Mouse (Mus musculus): ENCODE data around the gene Lrrc8c.
A peak's percentile ranks its signal among the peaks of the same experiment; 100 is the strongest.

The Lrrc8c gene

GRCm38 (mm10) chr5:105547115-105547514 is 27.9 kb downstream of the Lrrc8c start:
- no peak for DNase-seq (ENCODE audit: low read depth in 1 of 2, low spot score in 2 of 2)

- DNase-seq (ENCODE audit: low read depth in 1 of 2, low spot score in 2 of 2): no peak
Measured at GRCm38 (mm10) chr5:105551808-105552207, 32.6 kb downstream of the Lrrc8c start.

DNA sequence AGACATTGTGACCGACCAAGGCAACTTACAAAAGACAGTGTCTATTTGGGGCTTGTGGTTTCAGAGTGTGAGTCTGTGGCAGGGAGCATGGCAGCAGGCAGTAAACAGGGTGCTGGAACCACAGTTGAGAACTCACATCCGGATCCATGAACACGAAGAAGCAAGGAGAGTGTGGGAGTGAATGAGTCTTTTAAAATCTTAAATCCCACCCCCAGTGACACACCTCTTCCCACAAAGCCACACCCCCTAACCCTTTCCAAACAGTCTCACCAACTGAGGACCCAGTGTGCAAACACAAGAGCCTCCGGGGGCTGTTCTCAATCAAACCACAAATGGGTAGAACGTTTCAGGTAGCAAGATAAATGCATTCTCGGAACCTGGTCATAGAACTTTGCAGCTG is 37.1 kb downstream of the Lrrc8c start:
- DNase-seq (ENCODE audit: low read depth in 1 of 2, low spot score in 2 of 2): no peak

GRCm38 (mm10) chr5:105557346-105557745 is 38.2 kb downstream of the Lrrc8c start:
- no peak for DNase-seq (ENCODE audit: low read depth in 1 of 2, low spot score in 2 of 2)

DNA sequence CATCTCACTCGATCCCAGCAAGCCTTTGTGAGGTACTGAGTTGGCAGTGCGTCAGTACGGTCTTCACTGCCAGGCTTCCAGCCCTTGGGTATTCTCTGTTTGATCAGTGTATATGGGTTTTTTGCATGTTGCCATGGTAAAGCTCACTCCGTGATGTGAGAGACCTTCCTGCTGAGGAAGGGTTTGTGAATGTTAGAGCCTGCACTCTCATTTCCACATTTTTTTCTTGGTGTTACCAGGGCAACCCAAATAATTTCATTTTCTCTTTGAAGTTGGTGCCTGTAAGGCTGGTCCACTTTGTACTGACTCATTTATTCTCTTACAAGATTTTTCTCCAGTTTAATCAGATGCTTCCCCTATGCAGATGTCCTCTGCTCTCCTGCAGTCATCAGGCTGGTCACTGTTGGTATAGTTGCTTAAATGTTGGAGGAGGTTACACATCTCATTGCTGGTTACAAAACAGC is 38.6 kb downstream of the Lrrc8c start:
- peak; percentile 34 to 50 for DNase-seq (ENCODE audit: low read depth in 1 of 2, low spot score in 2 of 2)

DNA sequence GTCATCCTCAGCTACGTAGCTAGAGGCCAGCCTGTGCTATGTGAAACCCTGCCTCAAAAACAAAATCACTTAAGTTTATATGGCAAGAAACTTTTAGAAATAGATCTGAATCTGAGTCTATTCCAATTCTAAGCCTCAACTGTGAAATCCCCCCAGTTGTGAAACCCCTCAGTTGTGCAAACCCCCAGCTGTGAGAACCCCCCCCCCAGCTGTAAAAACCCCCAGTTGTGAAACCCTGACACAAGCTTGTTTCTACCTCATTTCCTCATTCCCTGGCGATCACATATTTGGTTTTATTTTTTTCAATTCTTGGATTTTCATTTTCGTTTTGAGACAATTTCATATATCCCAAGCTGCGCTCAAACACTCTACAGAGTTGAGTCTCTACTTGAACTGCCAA is 39.3 kb downstream of the Lrrc8c start:
- peak in 1 of 2 experiments; percentile 25 for DNase-seq (ENCODE audit: low read depth in 1 of 2, low spot score in 2 of 2)

- no peak for DNase-seq (ENCODE audit: low read depth in 1 of 2, low spot score in 2 of 2)
Measured at GRCm38 (mm10) chr5:105561926-105562325, 42.7 kb downstream of the Lrrc8c start.

DNA sequence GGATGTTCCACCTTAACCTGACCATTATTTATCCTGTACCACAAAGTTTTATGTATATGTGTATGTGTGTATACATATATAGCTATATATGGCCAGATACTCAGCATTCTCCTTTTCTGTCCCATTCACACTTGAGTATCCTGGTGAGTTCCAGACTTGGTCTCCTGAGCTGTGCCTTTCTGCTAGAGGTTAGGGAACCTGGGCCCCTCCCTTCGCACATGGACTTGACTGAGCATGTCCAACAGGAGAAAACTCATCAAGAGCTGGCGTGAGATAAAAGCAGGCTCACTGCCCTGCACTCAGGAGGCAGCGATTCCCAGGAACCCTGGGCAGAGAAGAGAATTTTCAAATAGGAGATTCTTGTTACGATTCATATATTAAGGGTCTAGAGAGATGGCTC is 45.6 kb downstream of the Lrrc8c start:
- DNase-seq (ENCODE audit: low read depth in 1 of 2, low spot score in 2 of 2): no peak

DNA sequence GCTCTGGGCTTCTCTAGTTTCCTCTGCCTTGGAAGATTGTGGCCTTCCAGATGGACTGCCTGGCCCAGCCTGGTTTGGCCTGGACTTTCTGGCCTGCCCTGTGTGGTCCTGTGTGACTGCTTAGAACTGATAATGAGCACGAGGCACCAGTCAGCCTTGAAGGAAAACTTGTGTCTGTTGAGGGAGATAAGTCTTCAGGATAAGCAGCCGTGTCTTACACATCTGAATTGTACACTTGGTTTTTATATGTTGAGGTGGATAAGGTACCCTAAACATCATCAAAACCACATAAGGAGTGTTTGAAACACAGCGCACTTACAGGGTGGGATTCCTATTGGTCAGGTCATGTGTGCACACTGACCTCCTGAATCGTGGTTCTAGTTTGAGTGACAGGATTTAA is 46.6 kb downstream of the Lrrc8c start:
- DNase-seq (ENCODE audit: low read depth in 1 of 2, low spot score in 2 of 2): no peak

DNA sequence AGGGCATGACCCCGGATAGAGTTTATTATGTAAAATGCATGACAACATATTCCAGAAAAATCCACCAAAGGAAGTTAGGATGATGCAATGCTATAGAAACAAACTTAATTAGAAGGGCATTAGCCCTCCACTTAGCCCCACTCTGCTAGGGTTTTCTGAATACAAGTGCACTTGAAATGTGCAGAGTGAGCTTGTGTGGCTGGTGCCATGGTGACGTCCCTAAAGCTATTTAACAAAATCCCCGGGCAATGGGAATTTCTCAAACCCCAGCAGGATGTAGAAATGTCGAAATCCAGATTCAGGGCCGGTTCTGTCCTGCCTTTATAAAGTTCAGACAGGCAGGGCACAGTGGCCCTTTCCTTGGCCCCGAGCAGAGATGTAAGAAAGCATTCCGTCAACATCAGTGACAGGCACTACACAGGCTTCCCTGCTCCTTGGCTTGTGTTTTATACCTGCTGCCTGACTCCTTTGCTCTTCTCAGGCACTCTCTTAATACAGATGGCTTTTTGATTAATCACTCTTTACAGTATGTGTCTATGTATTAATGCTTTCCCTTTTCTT is 47.7 kb downstream of the Lrrc8c start:
- DNase-seq (ENCODE audit: low read depth in 1 of 2, low spot score in 2 of 2): no peak

DNA sequence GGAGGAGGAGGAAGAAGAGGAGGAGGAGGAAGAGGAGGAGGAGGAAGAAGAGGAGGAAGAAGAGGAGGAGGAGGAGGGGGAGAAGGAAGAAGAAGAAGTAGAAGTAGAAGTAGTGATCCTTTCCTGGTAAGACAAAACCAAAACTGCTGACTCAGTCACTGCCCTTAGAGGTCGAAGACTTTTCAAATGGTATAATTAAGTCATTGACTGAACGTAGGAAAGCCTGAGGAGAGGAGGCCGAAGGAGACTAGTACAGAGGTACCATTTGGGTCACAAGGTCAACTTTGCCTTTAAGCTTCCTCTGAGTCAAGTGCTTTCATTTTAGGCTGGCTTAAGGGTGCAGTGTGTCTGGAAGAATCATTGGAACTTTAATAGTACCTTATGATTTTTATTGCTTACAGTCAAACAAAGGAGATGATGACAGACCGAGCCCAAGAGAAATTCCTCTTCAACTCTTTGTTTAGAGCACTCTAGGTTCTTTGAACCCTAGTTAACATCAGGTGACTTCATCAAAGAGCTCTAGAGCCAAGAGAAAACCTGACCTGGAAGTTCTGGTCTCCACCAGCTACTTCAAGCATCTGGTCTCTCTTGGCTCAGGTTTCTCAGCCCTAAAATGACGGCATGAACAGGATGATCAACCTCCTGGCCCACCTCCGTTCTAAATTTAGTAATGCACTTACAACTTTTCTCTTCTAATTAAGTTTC is 49.0 kb downstream of the Lrrc8c start:
- DNase-seq (ENCODE audit: low read depth in 1 of 2, low spot score in 2 of 2): no peak

DNA sequence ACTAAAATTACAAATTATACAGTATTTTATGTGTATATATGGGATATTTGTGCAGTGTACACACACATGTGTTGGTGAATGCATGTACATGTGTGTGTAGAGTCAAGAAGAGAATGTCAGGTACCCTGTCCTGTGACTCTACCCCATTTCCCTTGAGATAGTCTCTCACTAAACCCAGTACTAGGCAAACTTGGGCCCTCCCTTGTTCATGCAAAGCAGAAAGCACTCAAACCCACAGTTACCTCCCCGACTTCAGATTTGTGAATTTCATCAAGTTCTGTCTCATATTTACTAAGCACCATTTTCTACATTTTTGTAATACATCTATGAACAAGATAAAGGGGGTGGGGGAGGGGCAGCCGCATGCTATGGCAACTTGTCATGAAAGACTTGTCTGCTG is 50.0 kb downstream of the Lrrc8c start:
- DNase-seq (ENCODE audit: low read depth in 1 of 2, low spot score in 2 of 2): no peak

DNA sequence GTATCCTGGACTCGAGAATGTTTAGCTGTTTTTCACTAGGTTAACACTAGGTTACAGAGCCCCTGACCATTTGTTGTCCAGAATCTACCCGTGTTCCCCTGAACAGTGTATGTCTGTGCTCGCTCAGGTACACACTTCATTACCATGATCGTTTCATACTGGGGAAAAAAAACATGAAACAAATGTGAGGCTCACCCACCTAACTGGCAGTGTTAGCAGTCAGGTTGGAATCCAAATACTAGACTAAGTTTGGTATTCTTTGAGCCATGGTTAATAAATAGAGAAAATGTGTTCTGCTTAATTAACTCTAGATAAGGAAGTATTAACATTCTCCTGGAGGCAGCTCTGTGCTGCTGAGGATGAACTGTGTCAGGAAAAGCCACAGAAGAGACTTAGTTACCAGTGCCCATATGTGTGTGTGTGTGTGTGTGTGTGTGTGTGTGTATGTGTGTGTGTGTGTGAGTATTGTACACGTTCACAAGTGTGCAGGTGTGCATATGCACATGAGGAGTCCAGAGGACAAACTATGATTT is 53.0 kb downstream of the Lrrc8c start:
- no peak for DNase-seq (ENCODE audit: low read depth in 1 of 2, low spot score in 2 of 2)

DNA sequence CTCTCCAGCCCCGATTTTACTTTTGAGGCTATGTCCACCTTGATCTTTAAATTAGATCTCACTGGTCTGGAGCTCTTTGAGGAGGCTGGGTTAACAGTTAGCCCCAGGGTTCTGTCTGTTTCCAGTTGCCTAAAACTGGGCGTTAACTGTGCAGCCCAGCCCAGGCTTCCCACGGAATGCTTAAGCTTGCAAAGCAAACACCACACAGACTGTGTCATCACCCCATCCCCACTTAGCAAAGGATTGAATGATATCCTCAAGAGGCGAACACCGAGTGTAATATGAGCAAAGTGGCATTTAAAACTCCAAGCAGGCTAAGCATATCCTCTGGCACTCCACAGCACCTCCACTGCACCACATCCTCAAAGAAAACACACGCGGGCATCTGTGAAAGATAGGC is 53.7 kb downstream of the Lrrc8c start:
- no peak for DNase-seq (ENCODE audit: low read depth in 1 of 2, low spot score in 2 of 2)

- no peak for DNase-seq (ENCODE audit: low read depth in 1 of 2, low spot score in 2 of 2)
Measured at GRCm38 (mm10) chr5:105574835-105575234, 55.6 kb downstream of the Lrrc8c start.

DNA sequence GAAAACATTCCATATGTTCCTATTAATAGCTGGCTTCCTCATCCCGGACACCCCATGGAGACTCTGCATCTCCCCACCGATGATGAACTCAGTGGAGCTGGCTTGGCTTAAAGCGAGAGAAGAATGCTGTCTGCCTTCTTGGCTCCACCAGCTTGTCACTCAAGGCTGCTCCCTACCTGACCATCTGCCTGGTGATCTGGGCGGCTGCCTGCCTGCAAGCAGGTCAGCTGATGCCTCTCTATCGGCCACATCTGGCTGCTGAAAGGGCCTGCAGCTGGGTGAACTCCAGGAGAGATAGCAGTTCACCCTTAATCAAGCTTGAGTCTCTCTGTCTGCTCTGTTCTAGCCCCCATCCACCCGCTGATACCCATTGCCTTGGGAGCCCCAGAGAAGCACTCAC is 56.7 kb downstream of the Lrrc8c start:
- no peak for DNase-seq (ENCODE audit: low read depth in 1 of 2, low spot score in 2 of 2)

- DNase-seq (ENCODE audit: low read depth in 1 of 2, low spot score in 2 of 2): no peak
Measured at GRCm38 (mm10) chr5:105580909-105581308, 61.7 kb downstream of the Lrrc8c start.

DNA sequence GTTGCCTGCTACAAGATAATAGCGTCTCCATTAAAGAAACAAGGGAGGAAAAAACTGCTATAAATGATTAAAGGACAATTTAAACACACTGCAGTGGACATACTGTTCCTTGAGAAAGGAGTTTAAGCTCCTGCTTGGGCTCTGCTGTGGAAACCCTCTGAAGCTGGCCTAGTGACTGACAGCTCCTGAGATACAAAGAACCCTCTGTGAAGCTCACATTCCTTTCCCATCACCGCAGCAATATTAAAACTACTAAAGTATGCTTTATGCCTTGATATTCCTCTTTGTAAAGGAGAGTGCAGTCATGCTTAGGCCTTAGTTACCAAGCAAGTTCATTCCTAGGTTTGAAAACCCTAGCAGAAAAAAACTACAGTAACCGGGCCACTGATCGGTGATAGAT is 66.7 kb downstream of the Lrrc8c start:
- no peak for DNase-seq (ENCODE audit: low read depth in 1 of 2, low spot score in 2 of 2)

GRCm38 (mm10) chr5:105586655-105587054 is 67.5 kb downstream of the Lrrc8c start:
- no peak for DNase-seq (ENCODE audit: low read depth in 1 of 2, low spot score in 2 of 2)

DNA sequence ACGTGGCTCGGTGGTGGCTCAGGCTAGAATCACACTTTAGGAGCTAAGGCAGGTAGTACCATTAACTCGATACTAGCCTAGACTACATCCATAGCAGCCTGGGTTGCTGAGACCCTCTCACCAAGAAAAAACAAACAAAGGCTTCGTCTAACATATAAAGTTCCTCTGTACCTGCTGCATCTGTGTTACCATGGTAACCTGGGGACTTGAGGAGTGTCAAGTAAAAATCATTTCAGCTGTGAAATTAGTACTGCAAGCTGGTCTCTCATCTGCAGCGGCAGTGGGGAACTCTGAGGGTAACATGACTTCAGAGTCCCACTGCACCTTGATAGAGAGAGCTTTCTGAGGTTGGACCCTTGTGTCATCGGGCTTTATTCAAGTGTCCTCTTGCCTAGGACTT is 68.3 kb downstream of the Lrrc8c start:
- no peak for DNase-seq (ENCODE audit: low read depth in 1 of 2, low spot score in 2 of 2)

DNA sequence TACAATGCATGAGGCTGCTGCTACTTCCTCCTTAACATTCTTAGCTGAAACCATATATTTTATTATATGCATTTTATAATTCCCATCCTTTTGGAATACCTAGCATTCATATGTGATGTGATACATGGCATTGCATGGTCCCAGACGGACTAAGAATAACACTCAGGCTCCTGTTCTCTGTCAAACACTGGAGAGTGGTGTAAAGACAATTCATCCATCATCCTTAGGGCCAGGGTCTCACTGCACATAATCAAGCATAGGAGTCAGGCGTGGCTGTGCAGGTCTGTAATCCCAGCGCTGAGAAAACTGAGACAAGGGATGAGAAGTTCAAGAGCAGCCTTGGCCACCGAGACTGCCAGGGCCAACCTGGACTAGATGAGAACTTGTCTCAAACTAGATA is 69.5 kb downstream of the Lrrc8c start:
- no peak for DNase-seq (ENCODE audit: low read depth in 1 of 2, low spot score in 2 of 2)

- DNase-seq (ENCODE audit: low read depth in 1 of 2, low spot score in 2 of 2): no peak
Measured at GRCm38 (mm10) chr5:105589119-105589518, 69.9 kb downstream of the Lrrc8c start.

DNA sequence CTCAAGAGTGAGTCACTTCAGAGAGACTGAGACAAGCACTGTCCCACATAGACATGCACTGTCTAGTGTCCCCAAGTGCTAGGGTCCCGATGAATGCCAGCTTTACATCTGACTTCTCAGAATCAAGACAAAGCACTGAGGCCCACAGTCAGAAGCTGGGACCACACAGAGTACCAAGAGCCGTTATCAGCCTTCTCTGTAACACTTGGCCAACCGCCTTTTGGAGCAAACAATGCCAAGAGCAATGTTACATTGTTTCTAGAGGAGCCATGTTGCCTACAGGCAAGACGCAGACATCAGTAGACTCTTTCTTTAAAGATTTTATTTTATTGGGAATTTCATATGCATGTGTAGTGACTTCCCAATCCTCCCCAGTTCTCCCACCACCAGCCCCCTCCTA is 73.2 kb downstream of the Lrrc8c start:
- no peak for DNase-seq (ENCODE audit: low read depth in 1 of 2, low spot score in 2 of 2)
